Mouse (Mus musculus) stomach, embryonic 16.5 days (tissue): ENCODE measurements at regions not wholly inside any gene's neighbourhood (a gene's known extent, or its start where the extent isn't known, plus 50 kb on each side); places are given as distances from the start of the nearest gene placed in this dataset.

Source experiments
- ATAC-seq: fragments of 200-750 bp; cut with Nextera tagmentation; 2 replicates; pipeline ENCODE4 v1.8.0; 2017; ENCODE audit warnings: moderate number of reproducible peaks, moderate TSS enrichment; ENCODE audit not compliant: insufficient read depth, low FRiP score
- H3K27ac ChIP-seq: fragments of 300-500 bp; sonication (generic); 2 replicates; pipeline ENCODE4 v1.5.1; 2014; ENCODE audit warnings: low read length
- H3K27me3 ChIP-seq: fragments of 300-500 bp; sonication (generic); 2 replicates; pipeline ENCODE4 v1.6.1; 2014; ENCODE audit warnings: low read length, control low read depth, mixed read lengths; ENCODE audit not compliant: control insufficient read depth, insufficient read depth
- H3K36me3 ChIP-seq: fragments of 300-500 bp; sonication (generic); 2 replicates; pipeline ENCODE4 v1.6.1; 2014; ENCODE audit warnings: low read length; ENCODE audit not compliant: control insufficient read depth, insufficient read depth
- H3K4me1 ChIP-seq: fragments of 300-500 bp; sonication (generic); 2 replicates; pipeline ENCODE4 v1.6.1; 2014; ENCODE audit warnings: low read length, control low read depth, mixed read lengths; ENCODE audit not compliant: control insufficient read depth, insufficient read depth
- H3K4me2 ChIP-seq: fragments of 300-500 bp; sonication (generic); 2 replicates; pipeline ENCODE4 v1.6.1; 2014; ENCODE audit warnings: low read depth, low read length, mixed read lengths
- H3K4me3 ChIP-seq: fragments of 300-500 bp; sonication (generic); replicated peaks from 2 replicates; pipeline ENCODE4 v1.5.1; 2014; ENCODE audit warnings: mild to moderate bottlenecking, low read length
- H3K9ac ChIP-seq: fragments of 300-500 bp; sonication (generic); 2 replicates; pipeline ENCODE4 v1.6.1; 2014; ENCODE audit warnings: low read length
- H3K9me3 ChIP-seq: fragments of 300-500 bp; sonication (generic); replicated peaks from 2 replicates; pipeline ENCODE4 v1.6.1; 2016; ENCODE audit warnings: low read length, control low read depth; ENCODE audit not compliant: control insufficient read depth
- WGBS: fragments of 180-500 bp; shearing (Covaris S2); extraction: QIAGEN DNeasy Blood & Tissue Kit; methylation state at CpG from one replicate; pipeline ENCODE4 v1.1.7; 2014; 5-methylcytosine and 5-hydroxymethylcytosine counted together

GRCm38 (mm10) chr1:137941776-137942522, 233.6 kb downstream of the Ptprc start:
- H3K27ac ChIP-seq, result no peak overlapping the region
- ATAC-seq, result no peak
- 71% methylated on average over 11 of the region's 11 CpGs for WGBS
- no peaks in the 10 kb centered on the region for H3K36me3 ChIP-seq
- no peak overlapping the region for H3K4me2 ChIP-seq
- H3K4me1 ChIP-seq, result peaks cover 3% of the 10 kb centered on the region; the same call in 1 of the 2 replicates
- no peak overlapping the region for H3K9ac ChIP-seq
- no peaks in the 10 kb centered on the region for H3K27me3 ChIP-seq
- no peaks in the 10 kb centered on the region for H3K9me3 ChIP-seq
- H3K4me3 ChIP-seq, result no peak overlapping the region

DNA sequence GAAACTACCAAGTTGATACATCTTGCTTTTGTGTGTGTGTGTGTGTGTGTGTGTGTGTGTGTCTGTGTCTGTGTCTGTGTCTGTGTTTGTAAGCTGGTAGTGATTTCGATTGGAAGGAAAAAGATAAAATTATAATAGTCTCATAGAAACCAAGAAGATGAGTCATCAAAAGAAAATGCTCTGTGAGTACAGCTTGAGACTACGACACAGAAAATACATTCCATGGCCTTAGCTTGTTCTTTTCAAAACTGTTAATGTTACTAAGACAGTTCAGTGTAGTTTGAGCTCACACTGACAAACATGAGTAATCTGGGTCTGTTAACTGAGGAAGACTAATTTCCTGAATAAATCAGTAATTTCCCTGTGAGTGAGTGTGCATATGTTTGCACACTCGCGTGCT, 239.8 kb downstream of the Ptprc start:
- Histone ChIP-seq H3K27me3 (no peaks in the 10 kb centered on the region), H3K36me3 (no peaks in the 10 kb centered on the region), H3K4me2 (no peak overlapping the region), H3K9me3 (no peaks in the 10 kb centered on the region), H3K27ac (peak overlapping the region; percentile 13), H3K4me3 (no peak overlapping the region), H3K4me1 (peaks cover 5% of the 10 kb centered on the region; the same call in 1 of the 2 replicates), H3K9ac (no peak overlapping the region)
- 36% methylated on average over 4 of the region's 4 CpGs for WGBS
- ATAC-seq, result no peak

DNA sequence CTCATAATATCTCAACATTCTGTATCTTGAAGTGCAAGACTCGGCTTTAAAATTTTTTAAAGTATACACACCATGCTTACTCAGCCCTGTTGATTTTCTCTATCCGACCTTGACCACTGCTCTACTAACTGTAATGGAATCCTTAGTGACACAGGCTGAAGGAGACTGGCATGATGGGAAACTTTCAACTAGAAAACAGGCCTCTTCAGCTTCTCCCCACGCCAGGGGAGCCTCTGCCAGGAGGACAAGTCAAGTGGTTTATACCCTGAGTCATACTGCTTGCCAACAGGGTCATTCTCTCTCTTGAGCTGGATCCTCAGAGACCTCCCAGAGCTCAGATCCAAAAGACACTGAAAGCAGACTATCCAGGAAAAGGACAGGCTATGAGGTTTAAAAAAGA, 245.7 kb downstream of the Ptprc start:
- no peak for ATAC-seq
- H3K9ac ChIP-seq, result no peak overlapping the region

GRCm38 (mm10) chr1:137928522-137928921, 247.0 kb downstream of the Ptprc start:
- peak overlapping the region; percentile 43 for H3K4me2 ChIP-seq
- peaks cover 15% of the 10 kb centered on the region for H3K4me1 ChIP-seq
- H3K36me3 ChIP-seq, result no peaks in the 10 kb centered on the region
- peak overlapping the region; percentile 28 for H3K27ac ChIP-seq
- no peak overlapping the region for H3K4me3 ChIP-seq
- H3K9ac ChIP-seq, result peak overlapping the region; percentile 23; the same call in 1 of the 2 replicates
- no peaks in the 10 kb centered on the region for H3K9me3 ChIP-seq
- no peak for ATAC-seq
- H3K27me3 ChIP-seq, result no peaks in the 10 kb centered on the region
- WGBS, result 35% methylated on average over 6 of the region's 6 CpGs

More for the DNA sequence above, 245.7 kb downstream of the Ptprc start:
- Histone ChIP-seq H3K27me3 (no peaks in the 10 kb centered on the region), H3K9me3 (no peaks in the 10 kb centered on the region), H3K27ac (no peak overlapping the region), H3K4me2 (no peak overlapping the region), H3K36me3 (no peaks in the 10 kb centered on the region), H3K4me1 (peaks cover 12% of the 10 kb centered on the region), H3K4me3 (no peak overlapping the region)
- 65% methylated on average over 3 of the region's 3 CpGs for WGBS

- Histone ChIP-seq H3K27ac (peak overlapping the region; percentile 76), H3K27me3 (no peaks in the 10 kb centered on the region), H3K4me2 (peak overlapping the region; percentile 43), H3K9ac (peak overlapping the region; percentile 50), H3K4me3 (peak overlapping the region; percentile 21; the same call in 1 of the 2 replicates), H3K36me3 (no peaks in the 10 kb centered on the region), H3K4me1 (peaks cover 15% of the 10 kb centered on the region), H3K9me3 (no peaks in the 10 kb centered on the region)
- peak; percentile 86 for ATAC-seq
- WGBS, result 24% methylated on average over 11 of the region's 11 CpGs
Measured at GRCm38 (mm10) chr1:137927953-137928352, 247.6 kb downstream of the Ptprc start.

- no peak overlapping the region for H3K4me2 ChIP-seq
- no peak overlapping the region for H3K27ac ChIP-seq
- H3K9me3 ChIP-seq, result no peaks in the 10 kb centered on the region
- H3K36me3 ChIP-seq, result no peaks in the 10 kb centered on the region
- no peaks in the 10 kb centered on the region for H3K27me3 ChIP-seq
- ATAC-seq, result no peak
- no peak overlapping the region for H3K9ac ChIP-seq
- 54% methylated on average over 4 of the region's 4 CpGs for WGBS
- peaks cover 18% of the 10 kb centered on the region for H3K4me1 ChIP-seq
- H3K4me3 ChIP-seq, result no peak overlapping the region
Measured at GRCm38 (mm10) chr1:137926326-137926725, 249.2 kb downstream of the Ptprc start.

- Histone ChIP-seq H3K27ac (no peak overlapping the region), H3K9me3 (no peaks in the 10 kb centered on the region), H3K4me3 (no peak overlapping the region), H3K27me3 (no peaks in the 10 kb centered on the region), H3K4me2 (no peak overlapping the region), H3K4me1 (peaks cover 25% of the 10 kb centered on the region), H3K9ac (no peak overlapping the region), H3K36me3 (no peaks in the 10 kb centered on the region)
- WGBS, result 66% methylated on average over 6 of the region's 6 CpGs
- no peak for ATAC-seq
Measured at GRCm38 (mm10) chr1:137924156-137924555, 251.4 kb downstream of the Ptprc start.

DNA sequence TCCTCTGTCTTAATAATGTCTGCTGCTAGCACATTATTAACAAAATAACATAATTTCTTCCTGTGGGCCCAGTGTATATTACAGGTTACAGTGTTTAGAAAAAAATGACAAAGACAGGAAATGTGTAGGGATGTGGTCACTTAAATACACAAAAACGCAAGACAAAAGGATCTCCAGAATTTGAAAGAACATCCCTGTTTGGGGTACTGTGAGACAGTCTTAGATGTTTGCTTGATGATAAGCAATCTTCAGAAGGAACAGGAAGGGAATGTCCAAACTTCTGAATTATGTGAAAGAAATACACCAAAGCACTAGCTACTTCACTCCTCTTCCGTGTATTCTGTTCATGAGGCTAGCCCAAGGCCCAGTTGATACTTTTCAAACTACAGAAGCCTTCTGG, 251.8 kb downstream of the Ptprc start:
- Histone ChIP-seq H3K4me1 (peaks cover 25% of the 10 kb centered on the region), H3K9me3 (no peaks in the 10 kb centered on the region), H3K4me3 (no peak overlapping the region), H3K9ac (no peak overlapping the region), H3K36me3 (no peaks in the 10 kb centered on the region), H3K27me3 (no peaks in the 10 kb centered on the region), H3K4me2 (no peak overlapping the region), H3K27ac (no peak overlapping the region)
- WGBS, result 62% methylated on average over 2 of the region's 2 CpGs
- ATAC-seq, result no peak

GRCm38 (mm10) chr1:137922769-137923168, 252.7 kb downstream of the Ptprc start:
- no peak for ATAC-seq
- Histone ChIP-seq H3K36me3 (no peaks in the 10 kb centered on the region), H3K9me3 (no peaks in the 10 kb centered on the region), H3K4me1 (peaks cover 21% of the 10 kb centered on the region), H3K9ac (no peak overlapping the region), H3K4me3 (no peak overlapping the region), H3K27ac (no peak overlapping the region), H3K27me3 (no peaks in the 10 kb centered on the region), H3K4me2 (no peak overlapping the region)
- WGBS, result 63% methylated on average over 7 of the region's 7 CpGs
